Mouse (Mus musculus): ENCODE measurements at regions not wholly inside any gene's neighbourhood (a gene's known extent, or its start where the extent isn't known, plus 50 kb on each side); places are given as distances from the start of the nearest gene placed in this dataset.

GRCm38 (mm10) chr15:56158726-56159125, 1318.7 kb downstream of the Slc22a22 start:
- DNase-seq (ENCODE audit: low read depth, low spot score): no peak

GRCm38 (mm10) chr15:56139451-56139850, 1338.0 kb downstream of the Slc22a22 start:
- no peak for DNase-seq (ENCODE audit: low read depth, low spot score)

GRCm38 (mm10) chr15:56136420-56136970, 1340.9 kb downstream of the Slc22a22 start:
- DNase-seq (ENCODE audit: low read depth, low spot score): no peak

- DNase-seq (ENCODE audit: low read depth, low spot score): no peak
Observed at GRCm38 (mm10) chr15:56128029-56128428, 1349.4 kb downstream of the Slc22a22 start.

- no peak for DNase-seq (ENCODE audit: low read depth, low spot score)
Observed at GRCm38 (mm10) chr15:56119287-56120065, 1357.9 kb downstream of the Slc22a22 start.

GRCm38 (mm10) chr15:56108313-56108712, 1369.1 kb downstream of the Slc22a22 start:
- no peak for DNase-seq (ENCODE audit: low read depth, low spot score)

- DNase-seq (ENCODE audit: low read depth, low spot score): no peak
Observed at GRCm38 (mm10) chr15:56107719-56108118, 1369.7 kb downstream of the Slc22a22 start.

- no peak for DNase-seq (ENCODE audit: low read depth, low spot score)
Observed at GRCm38 (mm10) chr15:56100133-56100735, 1377.2 kb downstream of the Slc22a22 start.

GRCm38 (mm10) chr15:56077838-56078567, 1399.4 kb downstream of the Slc22a22 start:
- no peak for DNase-seq (ENCODE audit: low read depth, low spot score)

- no peak for DNase-seq (ENCODE audit: low read depth, low spot score)
Observed at GRCm38 (mm10) chr15:56077081-56077480, 1400.3 kb downstream of the Slc22a22 start.

GRCm38 (mm10) chr15:56076680-56077079, 1400.7 kb downstream of the Slc22a22 start:
- no peak for DNase-seq (ENCODE audit: low read depth, low spot score)

GRCm38 (mm10) chr15:56069511-56069910, 1407.9 kb downstream of the Slc22a22 start:
- DNase-seq (ENCODE audit: low read depth, low spot score): no peak

- DNase-seq (ENCODE audit: low read depth, low spot score): no peak
Observed at GRCm38 (mm10) chr15:56067214-56067613, 1410.2 kb downstream of the Slc22a22 start.

- no peak for DNase-seq (ENCODE audit: low read depth, low spot score)
Observed at GRCm38 (mm10) chr15:56066540-56066939, 1410.9 kb downstream of the Slc22a22 start.

GRCm38 (mm10) chr15:56065872-56066534, 1411.4 kb downstream of the Slc22a22 start:
- DNase-seq (ENCODE audit: low read depth, low spot score): peak; percentile 71

- DNase-seq (ENCODE audit: low read depth, low spot score): no peak
Observed at GRCm38 (mm10) chr15:56062576-56062975, 1414.8 kb downstream of the Slc22a22 start.

- no peak for DNase-seq (ENCODE audit: low read depth, low spot score)
Observed at GRCm38 (mm10) chr15:56061326-56061725, 1416.1 kb downstream of the Slc22a22 start.

- DNase-seq (ENCODE audit: low read depth, low spot score): no peak
Observed at GRCm38 (mm10) chr15:56050716-56051115, 1426.7 kb downstream of the Slc22a22 start.

GRCm38 (mm10) chr15:56047832-56048231, 1429.6 kb downstream of the Slc22a22 start:
- no peak for DNase-seq (ENCODE audit: low read depth, low spot score)

GRCm38 (mm10) chr15:56046679-56047532, 1430.5 kb downstream of the Slc22a22 start:
- DNase-seq (ENCODE audit: low read depth, low spot score): peak; percentile 74

Measured in ES-CJ7 (cell line).